Mouse (Mus musculus): Measurements from ENCODE around the gene Cyp2b13. TPM values are rescaled to one million over a fixed set of nuclear protein-coding genes. Genes with fewer than 3 reads are reported as not detected.
"Not testable (repeated sequence)": the region's sequence is repeated elsewhere in the genome, so short reads cannot be mapped to it uniquely, and the experiment has no call there.

Gene Cyp2b13
- total RNA-seq (2021), result 1 to 10 TPM; 1.8 to 2.3 TPM
- long read RNA-seq, experiment 1, partial matches to known transcripts, result 0 of 3 reads
- long read RNA-seq, experiment 1, other reads (novel, unspliced or antisense), result 1 of 3 reads
- long read RNA-seq, experiment 2, result 0 reads

DNA sequence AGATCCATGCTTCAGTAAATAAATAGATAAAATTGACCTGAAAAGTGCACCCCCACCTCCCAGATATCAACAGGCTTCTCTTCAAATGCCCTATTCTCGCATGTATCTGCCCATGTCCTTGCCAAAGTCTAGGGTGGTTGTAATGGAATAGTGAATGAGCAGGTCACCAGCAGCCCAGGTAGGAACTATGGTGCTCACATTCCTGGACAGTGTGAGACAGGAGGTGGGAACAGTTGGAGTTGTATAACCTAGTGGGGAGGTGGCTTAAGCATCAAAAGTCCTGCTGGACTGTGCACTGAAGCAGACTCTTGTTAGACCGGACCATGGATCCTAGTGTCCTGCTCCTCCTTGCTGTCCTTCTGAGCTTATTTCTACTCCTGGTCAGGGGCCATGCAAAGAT lies at the start of gene Cyp2b13:
Cyp2b13 (plus strand) TSS at position 301 of the 400 bp plus-strand sequence.
- DNase-seq, result not testable (repeated sequence)

DNA sequence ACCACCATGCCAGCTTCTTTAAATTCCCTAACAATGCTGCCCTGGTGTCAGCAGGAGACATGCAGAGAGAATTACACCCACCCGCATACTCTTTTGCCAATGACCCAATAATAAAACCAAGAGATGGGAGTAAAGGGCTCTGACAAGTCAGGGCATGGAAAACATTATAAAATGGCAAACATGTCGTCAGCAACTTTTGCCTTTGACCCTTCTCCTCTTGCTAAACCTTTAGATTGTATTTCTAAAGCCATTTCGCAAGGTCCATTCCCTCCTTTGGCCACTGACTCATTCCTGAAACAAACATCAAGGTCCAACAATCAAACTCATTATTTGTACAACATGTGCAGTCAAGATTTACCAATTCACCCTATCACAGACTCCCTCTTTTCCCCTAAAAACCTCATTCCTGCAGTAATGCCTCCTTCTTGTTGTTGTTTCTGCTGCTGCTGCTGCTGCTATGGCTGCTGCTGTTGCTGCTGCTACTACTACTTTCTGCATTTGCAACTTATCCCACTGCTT lies 41.4 kb upstream of the Cyp2b13 start:
- not testable (repeated sequence) for DNase-seq

DNA sequence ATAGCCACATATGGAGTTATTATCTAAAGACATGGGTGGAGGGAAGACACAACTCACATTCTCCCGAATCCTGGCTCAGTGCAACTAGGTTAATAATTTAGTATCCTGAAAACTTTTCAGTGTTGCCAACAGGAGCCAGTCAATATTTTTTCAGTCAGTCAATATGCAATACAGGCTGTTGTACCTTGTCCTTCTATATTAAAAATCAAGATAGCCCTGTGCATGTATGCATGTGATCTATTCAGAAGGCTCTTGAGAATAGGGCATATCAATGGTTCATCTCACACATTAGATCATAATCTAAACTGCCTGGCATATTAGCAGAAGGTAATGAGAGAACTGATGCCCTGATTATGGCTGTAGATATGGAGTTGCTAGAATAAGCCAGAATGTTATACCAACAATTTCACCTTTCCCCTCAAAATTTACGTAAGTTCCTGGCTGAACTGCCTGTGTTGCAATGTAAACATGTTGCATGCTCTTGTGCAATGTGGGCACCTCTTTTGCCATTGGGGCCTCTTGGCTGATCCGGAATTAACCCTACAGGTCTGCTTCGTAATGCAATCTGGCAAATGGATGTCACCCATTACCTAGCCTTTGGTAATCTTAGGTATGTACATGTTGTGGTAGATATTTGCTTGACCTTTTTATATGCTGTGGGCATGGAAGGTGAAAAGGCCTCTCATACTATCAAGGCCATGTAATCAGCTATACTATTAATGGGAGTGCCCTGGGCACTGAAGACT lies 6.2 kb upstream of the Cyp2b13 start:
- DNase-seq, result not testable (repeated sequence)

GRCm38 (mm10) chr7:26071677-26072076 lies 10.4 kb downstream of the Cyp2b13 start:
- not testable (repeated sequence) for DNase-seq

- DNase-seq, result no peak
Observed at GRCm38 (mm10) chr7:26082595-26082994, 21.3 kb downstream of the Cyp2b13 start.

GRCm38 (mm10) chr7:26087391-26087790 lies 26.1 kb downstream of the Cyp2b13 start:
- no peak for DNase-seq

DNA sequence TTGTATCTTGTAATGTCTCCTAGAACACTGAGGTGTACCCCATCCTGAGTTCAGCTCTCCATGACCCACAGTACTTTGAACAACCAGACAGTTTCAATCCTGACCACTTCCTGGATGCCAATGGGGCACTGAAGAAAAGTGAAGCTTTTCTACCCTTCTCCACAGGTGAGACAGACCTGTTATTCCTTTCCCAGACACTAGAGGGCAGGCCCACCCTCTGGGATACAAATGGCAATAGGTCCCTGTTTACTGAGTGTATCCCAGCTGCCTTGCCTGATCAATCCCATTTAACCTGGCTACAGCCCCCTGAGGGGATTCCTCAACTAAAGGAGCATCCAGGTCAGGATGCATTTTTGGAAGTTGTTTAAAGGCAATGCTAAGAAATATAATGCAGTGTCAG lies 27.3 kb downstream of the Cyp2b13 start:
- not testable (repeated sequence) for DNase-seq

- not testable (repeated sequence) for DNase-seq
Observed at GRCm38 (mm10) chr7:26139623-26140022, 78.3 kb downstream of the Cyp2b13 start.

GRCm38 (mm10) chr7:26143657-26144056 lies 82.4 kb downstream of the Cyp2b13 start:
- DNase-seq, result not testable (repeated sequence)

Other genes starting within 250 kb of the Cyp2b13 start
- gene Cyp2s1, start 244.6 kb upstream of the Cyp2b13 start, total RNA-seq (2021), result 1 to 10 TPM; 3.2 to 3.9 TPM
- 10 to 100 TPM in 1 of 2 experiments, 1 to 10 TPM in 1; 1.4 to 12.6 TPM for gene Cyp2b10, start 163.9 kb upstream of the Cyp2b13 start, total RNA-seq (2021)
- 10 to 100 TPM; 27.5 to 46.2 TPM for gene Cyp2b9, start 111.9 kb downstream of the Cyp2b13 start, total RNA-seq (2021)
- gene Vmn1r184, start 198.8 kb downstream of the Cyp2b13 start, total RNA-seq (2021), result not detected
- 1 to 10 TPM in 1 of 2 experiments, under 1 TPM in 1; 0.97 to 1.6 TPM for gene Cyp2a4, start 245.7 kb downstream of the Cyp2b13 start, total RNA-seq (2021)

Data from adrenal gland, postnatal 10 days (tissue).